Mouse (Mus musculus): Measurements from ENCODE around the gene Cerkl. TPM values are rescaled to one million over a fixed set of nuclear protein-coding genes. Genes with fewer than 3 reads are reported as not detected.

The Cerkl gene
- polyA plus RNA-seq, 1 experiment from 2014 or later: 0.64 TPM

GRCm38 (mm10) chr2:79362029-79362428 lies 94.6 kb downstream of the Cerkl start:
- ATAC-seq (replicated peaks; ENCODE audit: low FRiP score, low TSS enrichment, low read depth): no peak

DNA sequence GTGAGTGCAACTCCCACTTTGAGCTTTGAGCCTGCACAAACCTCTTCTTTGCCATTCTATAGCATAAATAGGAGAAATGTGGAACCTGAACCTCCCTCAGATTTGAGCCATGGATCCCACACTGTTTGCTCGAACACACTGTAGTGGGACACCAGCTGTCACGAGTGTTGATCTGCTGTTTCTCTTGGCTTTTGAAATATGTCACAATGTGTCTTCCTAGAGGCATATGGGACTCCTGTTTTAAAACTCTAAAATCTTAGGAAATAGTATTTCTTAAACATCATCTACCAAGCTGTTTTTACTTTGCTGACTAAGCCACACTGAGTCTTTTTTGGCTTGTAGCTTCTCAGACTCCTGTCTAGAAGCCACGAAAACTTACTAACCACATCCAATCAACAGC lies 98.8 kb downstream of the Cerkl start:
- no peak for ATAC-seq (replicated peaks; ENCODE audit: low FRiP score, low TSS enrichment, low read depth)
- DNase-seq (ENCODE audit: low spot score): no peak
- 81% methylated on average over 3 of the region's 3 CpGs for WGBS

More at GRCm38 (mm10) chr2:79362029-79362428, 94.6 kb downstream of the Cerkl start:
- Histone ChIP-seq H3K4me2 (ENCODE audit: low read length) (no peak overlapping the region), H3K9me3 (ENCODE audit: control insufficient read depth, low read length) (no peaks in the 10 kb centered on the region), H3K36me3 (ENCODE audit: control insufficient read depth, insufficient read depth, low read length) (no peaks in the 10 kb centered on the region), H3K27ac (ENCODE audit: low read depth) (no peak overlapping the region), H3K4me3 (ENCODE audit: low read depth, low read length) (no peak overlapping the region), H3K4me1 (replicated peaks; ENCODE audit: control insufficient read depth, insufficient read depth, low read length) (no peaks in the 10 kb centered on the region), H3K9ac (ENCODE audit: low read length) (no peak overlapping the region), H3K27me3 (replicated peaks; ENCODE audit: control insufficient read depth, insufficient read depth, low read length) (no peaks in the 10 kb centered on the region)
- no peak for DNase-seq (ENCODE audit: low spot score)
- 68% methylated on average over 6 of the region's 6 CpGs for WGBS

DNA sequence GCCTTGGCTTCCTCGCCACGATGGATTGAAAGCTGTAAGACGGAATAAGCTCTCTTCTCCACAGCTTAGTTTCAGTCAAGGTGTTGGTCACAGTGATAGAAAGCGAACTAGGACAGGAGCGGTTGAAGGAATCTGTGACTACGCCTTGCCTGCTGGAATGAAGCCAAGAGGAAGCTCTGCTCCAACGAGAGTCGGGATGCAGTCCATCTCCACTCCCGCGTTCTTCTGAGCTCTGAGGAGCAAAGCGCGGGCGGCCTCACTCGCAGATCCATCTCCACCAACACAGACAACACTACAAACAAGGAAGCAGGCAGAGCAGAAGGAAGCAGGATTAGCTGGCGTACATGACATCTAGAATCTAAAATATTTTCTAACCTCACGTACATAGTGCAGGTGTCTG lies 101.8 kb downstream of the Cerkl start:
- Histone ChIP-seq H3K4me2 (ENCODE audit: low read length) (no peak overlapping the region), H3K36me3 (ENCODE audit: control insufficient read depth, insufficient read depth, low read length) (no peaks in the 10 kb centered on the region), H3K27me3 (replicated peaks; ENCODE audit: control insufficient read depth, insufficient read depth, low read length) (no peaks in the 10 kb centered on the region), H3K9me3 (ENCODE audit: control insufficient read depth, low read length) (no peaks in the 10 kb centered on the region), H3K4me3 (ENCODE audit: low read depth, low read length) (no peak overlapping the region), H3K27ac (ENCODE audit: low read depth) (no peak overlapping the region), H3K4me1 (replicated peaks; ENCODE audit: control insufficient read depth, insufficient read depth, low read length) (no peaks in the 10 kb centered on the region), H3K9ac (ENCODE audit: low read length) (no peak overlapping the region)
- no peak for DNase-seq (ENCODE audit: low spot score)
- no peak for ATAC-seq (replicated peaks; ENCODE audit: low FRiP score, low TSS enrichment, low read depth)
- 72% methylated on average over 16 of the region's 16 CpGs for WGBS

More for the DNA sequence above, 98.8 kb downstream of the Cerkl start:
- Histone ChIP-seq H3K4me3 (ENCODE audit: low read depth, low read length) (no peak overlapping the region), H3K36me3 (ENCODE audit: control insufficient read depth, insufficient read depth, low read length) (no peaks in the 10 kb centered on the region), H3K9ac (ENCODE audit: low read length) (no peak overlapping the region), H3K9me3 (ENCODE audit: control insufficient read depth, low read length) (no peaks in the 10 kb centered on the region), H3K4me1 (replicated peaks; ENCODE audit: control insufficient read depth, insufficient read depth, low read length) (no peaks in the 10 kb centered on the region), H3K4me2 (ENCODE audit: low read length) (no peak overlapping the region), H3K27me3 (replicated peaks; ENCODE audit: control insufficient read depth, insufficient read depth, low read length) (no peaks in the 10 kb centered on the region), H3K27ac (ENCODE audit: low read depth) (no peak overlapping the region)

DNA sequence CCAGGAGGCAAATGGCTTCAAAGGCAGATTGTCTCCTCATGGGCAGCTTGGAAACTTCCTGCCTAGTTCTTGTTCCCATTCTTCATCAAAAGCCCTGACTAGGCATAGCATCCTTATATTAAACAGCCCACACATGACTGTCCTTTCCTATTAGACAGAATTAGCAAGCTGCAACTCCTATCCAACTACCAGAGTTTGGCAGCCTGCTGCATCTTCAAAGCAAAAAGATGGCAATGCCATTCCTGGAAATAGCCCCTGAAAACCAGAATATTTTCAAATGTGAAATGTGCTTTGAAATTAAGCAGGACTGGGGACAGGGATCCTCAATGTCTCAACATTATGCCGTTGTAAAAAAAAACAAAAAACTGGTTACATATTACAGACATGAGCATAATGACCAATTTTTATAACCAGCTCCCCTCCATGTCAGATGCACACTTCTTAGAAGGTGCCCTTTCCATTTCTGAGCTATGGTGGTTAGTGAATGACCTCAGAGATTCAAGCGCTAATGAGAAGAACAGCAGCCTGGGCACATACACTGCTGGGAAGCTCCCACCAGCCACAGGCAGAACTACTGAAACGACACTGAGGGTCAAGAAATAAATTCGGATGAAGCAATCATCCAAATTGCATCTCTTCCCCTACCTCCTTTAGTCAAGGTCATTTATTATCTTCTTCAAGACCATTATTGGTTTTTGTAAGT lies 104.3 kb downstream of the Cerkl start:
- ATAC-seq (replicated peaks; ENCODE audit: low FRiP score, low TSS enrichment, low read depth) (no peak), DNase-seq (ENCODE audit: low spot score) (no peak)
- Histone ChIP-seq H3K9ac (ENCODE audit: low read length) (no peak overlapping the region), H3K9me3 (ENCODE audit: control insufficient read depth, low read length) (no peaks in the 10 kb centered on the region), H3K27ac (ENCODE audit: low read depth) (no peak overlapping the region), H3K4me2 (ENCODE audit: low read length) (no peak overlapping the region), H3K27me3 (replicated peaks; ENCODE audit: control insufficient read depth, insufficient read depth, low read length) (no peaks in the 10 kb centered on the region), H3K4me3 (ENCODE audit: low read depth, low read length) (no peak overlapping the region), H3K4me1 (replicated peaks; ENCODE audit: control insufficient read depth, insufficient read depth, low read length) (no peaks in the 10 kb centered on the region), H3K36me3 (ENCODE audit: control insufficient read depth, insufficient read depth, low read length) (no peaks in the 10 kb centered on the region)
- WGBS: 83% methylated on average over 4 of the region's 4 CpGs

- H3K27me3 ChIP-seq (replicated peaks; ENCODE audit: control insufficient read depth, insufficient read depth, low read length): no peaks in the 10 kb centered on the region
- no peak for ATAC-seq (replicated peaks; ENCODE audit: low FRiP score, low TSS enrichment, low read depth)
- no peaks in the 10 kb centered on the region for H3K36me3 ChIP-seq (ENCODE audit: control insufficient read depth, insufficient read depth, low read length)
- H3K9me3 ChIP-seq (ENCODE audit: control insufficient read depth, low read length): no peaks in the 10 kb centered on the region
- H3K4me3 ChIP-seq (ENCODE audit: low read depth, low read length): no peak overlapping the region
- H3K9ac ChIP-seq (ENCODE audit: low read length): no peak overlapping the region
- no peak for DNase-seq (ENCODE audit: low spot score)
- 74% methylated on average over 6 of the region's 6 CpGs for WGBS
- no peak overlapping the region for H3K27ac ChIP-seq (ENCODE audit: low read depth)
- no peaks in the 10 kb centered on the region for H3K4me1 ChIP-seq (replicated peaks; ENCODE audit: control insufficient read depth, insufficient read depth, low read length)
- H3K4me2 ChIP-seq (ENCODE audit: low read length): no peak overlapping the region
These were observed 105.1 kb downstream of the Cerkl start for GRCm38 (mm10) chr2:79351179-79352099.

DNA sequence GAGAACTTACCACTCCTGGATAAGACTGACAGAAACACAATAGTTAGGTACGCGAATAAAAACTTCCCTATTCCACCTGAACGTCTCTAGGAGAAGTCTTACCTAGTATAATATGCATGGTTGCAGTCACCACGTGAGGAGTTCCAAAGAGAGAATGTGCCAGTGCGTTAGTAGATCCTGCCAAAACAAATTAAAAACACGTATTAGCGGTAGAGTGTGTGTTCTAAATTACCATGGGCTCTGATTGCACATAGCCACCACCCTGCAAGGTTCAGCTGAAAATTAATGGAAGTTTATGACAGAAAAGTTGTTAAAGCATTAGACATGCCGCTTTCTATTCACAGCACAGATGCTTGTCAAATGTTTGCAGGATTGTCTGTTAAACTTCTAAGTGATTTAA lies 113.5 kb downstream of the Cerkl start:
- ATAC-seq (replicated peaks; ENCODE audit: low FRiP score, low TSS enrichment, low read depth): no peak
- Histone ChIP-seq H3K4me2 (ENCODE audit: low read length) (no peak overlapping the region), H3K4me3 (ENCODE audit: low read depth, low read length) (no peak overlapping the region), H3K27me3 (replicated peaks; ENCODE audit: control insufficient read depth, insufficient read depth, low read length) (no peaks in the 10 kb centered on the region), H3K36me3 (ENCODE audit: control insufficient read depth, insufficient read depth, low read length) (no peaks in the 10 kb centered on the region), H3K4me1 (replicated peaks; ENCODE audit: control insufficient read depth, insufficient read depth, low read length) (no peaks in the 10 kb centered on the region), H3K27ac (ENCODE audit: low read depth) (no peak overlapping the region), H3K9me3 (ENCODE audit: control insufficient read depth, low read length) (no peaks in the 10 kb centered on the region), H3K9ac (ENCODE audit: low read length) (no peak overlapping the region)
- WGBS: 85% methylated on average over 8 of the region's 8 CpGs
- no peak for DNase-seq (ENCODE audit: low spot score)

GRCm38 (mm10) chr2:79339003-79339402 lies 117.6 kb downstream of the Cerkl start:
- H3K4me1 ChIP-seq (replicated peaks; ENCODE audit: control insufficient read depth, insufficient read depth, low read length): no peaks in the 10 kb centered on the region
- H3K4me3 ChIP-seq (ENCODE audit: low read depth, low read length): no peak overlapping the region
- no peaks in the 10 kb centered on the region for H3K9me3 ChIP-seq (ENCODE audit: control insufficient read depth, low read length)
- H3K27me3 ChIP-seq (replicated peaks; ENCODE audit: control insufficient read depth, insufficient read depth, low read length): no peaks in the 10 kb centered on the region
- no peak overlapping the region for H3K9ac ChIP-seq (ENCODE audit: low read length)
- no peak for DNase-seq (ENCODE audit: low spot score)
- H3K4me2 ChIP-seq (ENCODE audit: low read length): no peak overlapping the region
- no peak overlapping the region for H3K27ac ChIP-seq (ENCODE audit: low read depth)
- no peaks in the 10 kb centered on the region for H3K36me3 ChIP-seq (ENCODE audit: control insufficient read depth, insufficient read depth, low read length)
- 88% methylated on average over 1 of the region's 1 CpGs for whole genome bisulfite sequencing
- no peak for ATAC-seq (replicated peaks; ENCODE audit: low FRiP score, low TSS enrichment, low read depth)

GRCm38 (mm10) chr2:79336141-79336540 lies 120.4 kb downstream of the Cerkl start:
- H3K9ac ChIP-seq (ENCODE audit: low read length): no peak overlapping the region
- H3K4me2 ChIP-seq (ENCODE audit: low read length): no peak overlapping the region
- H3K27ac ChIP-seq (ENCODE audit: low read depth): no peak overlapping the region
- no peaks in the 10 kb centered on the region for H3K9me3 ChIP-seq (ENCODE audit: control insufficient read depth, low read length)
- ATAC-seq (replicated peaks; ENCODE audit: low FRiP score, low TSS enrichment, low read depth) (no peak), DNase-seq (ENCODE audit: low spot score) (no peak)
- H3K36me3 ChIP-seq (ENCODE audit: control insufficient read depth, insufficient read depth, low read length): no peaks in the 10 kb centered on the region
- 58% methylated on average over 1 of the region's 1 CpGs for WGBS
- H3K4me3 ChIP-seq (ENCODE audit: low read depth, low read length): no peak overlapping the region
- no peaks in the 10 kb centered on the region for H3K27me3 ChIP-seq (replicated peaks; ENCODE audit: control insufficient read depth, insufficient read depth, low read length)
- no peaks in the 10 kb centered on the region for H3K4me1 ChIP-seq (replicated peaks; ENCODE audit: control insufficient read depth, insufficient read depth, low read length)
